Mouse (Mus musculus) hindlimb bud, embryonic 11.5 days (tissue): ENCODE measurements at regions not wholly inside any gene's neighbourhood (a gene's known extent, or its start where the extent isn't known, plus 50 kb on each side); places are given as distances from the start of the nearest gene placed in this dataset.

ENCODE experiments used
- DNase-seq: peaks from one replicate; pipeline ENCODE4 v3.0.0-alpha.2; 2012; ENCODE audit warnings: low read depth, low spot score; ENCODE audit errors: extremely low spot score

DNA sequence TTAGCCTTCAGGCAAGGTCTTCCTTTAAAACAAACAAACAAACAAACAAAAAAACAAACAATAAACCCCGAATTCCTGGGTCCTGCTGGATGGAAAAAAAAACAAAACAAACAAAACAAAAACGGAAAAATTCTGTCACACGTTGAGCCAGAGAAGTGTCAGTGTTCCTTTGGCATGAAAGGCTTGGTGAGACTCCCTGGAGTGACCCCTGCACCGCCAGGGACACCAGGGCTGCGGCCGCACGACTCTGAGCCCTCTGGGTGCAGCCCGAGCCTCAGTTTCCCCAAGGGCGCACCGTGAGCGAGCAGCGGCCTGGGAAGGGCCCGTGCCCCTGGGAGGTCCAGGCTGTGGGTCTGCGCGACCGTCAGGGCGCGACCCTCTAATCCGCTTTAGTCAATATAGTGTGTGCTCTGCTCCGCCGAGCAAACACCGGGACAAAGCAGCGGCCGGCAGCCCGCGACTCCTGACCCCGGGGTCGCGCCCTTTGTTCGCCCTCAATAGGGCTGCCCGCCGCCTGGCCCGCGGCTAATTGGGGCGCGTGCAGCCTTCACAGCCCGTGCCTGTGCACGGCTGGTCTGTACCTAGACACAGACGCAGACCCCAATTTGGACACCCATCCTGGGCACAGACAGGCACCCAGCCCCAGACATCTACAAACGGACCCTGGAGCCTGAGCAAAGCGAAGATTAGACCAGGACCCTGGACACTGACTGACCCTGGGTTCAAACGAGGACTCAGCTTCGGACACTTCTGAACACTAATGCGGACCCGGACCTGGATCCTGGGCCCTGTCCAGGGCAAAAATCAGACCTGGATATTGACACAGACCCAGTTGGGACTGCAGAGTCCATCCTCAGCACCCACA lies 74.0 kb upstream of the Ppara start:
- no peak for DNase-seq

DNA sequence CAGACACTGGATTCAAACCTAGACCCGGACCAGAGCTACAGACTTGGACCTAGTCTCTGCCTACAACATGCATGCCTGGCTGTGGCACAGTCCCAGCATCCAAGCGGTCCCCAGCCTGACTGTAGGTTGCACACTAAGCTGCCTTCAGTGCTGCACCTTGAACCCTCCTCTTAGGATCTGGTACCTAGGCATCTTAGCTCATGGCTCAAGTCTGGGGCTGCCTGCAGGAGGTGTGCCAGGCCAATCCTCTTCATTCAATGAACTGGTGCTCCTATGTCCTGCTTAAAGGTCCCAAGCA lies 73.4 kb upstream of the Ppara start:
- no peak for DNase-seq

DNA sequence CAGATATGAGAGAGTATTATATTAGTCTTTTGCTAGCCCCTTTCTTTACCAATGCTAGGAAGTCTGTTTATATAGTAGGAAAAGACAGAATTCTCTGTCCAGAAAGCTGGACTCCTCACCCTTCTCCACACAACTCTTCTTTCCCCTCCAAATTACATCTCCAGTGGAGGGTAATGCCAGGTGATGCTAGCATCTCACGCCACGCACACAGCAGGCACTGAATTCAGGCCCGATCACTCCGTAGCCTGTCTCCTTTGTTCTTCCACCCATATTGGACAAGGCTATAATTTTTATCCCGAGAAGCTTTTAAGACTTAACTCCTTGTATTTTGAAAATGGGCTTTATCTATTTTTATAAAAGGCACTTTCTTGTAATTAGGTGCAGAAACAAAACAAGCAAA lies 73.0 kb upstream of the Ppara start:
- no peak for DNase-seq

DNA sequence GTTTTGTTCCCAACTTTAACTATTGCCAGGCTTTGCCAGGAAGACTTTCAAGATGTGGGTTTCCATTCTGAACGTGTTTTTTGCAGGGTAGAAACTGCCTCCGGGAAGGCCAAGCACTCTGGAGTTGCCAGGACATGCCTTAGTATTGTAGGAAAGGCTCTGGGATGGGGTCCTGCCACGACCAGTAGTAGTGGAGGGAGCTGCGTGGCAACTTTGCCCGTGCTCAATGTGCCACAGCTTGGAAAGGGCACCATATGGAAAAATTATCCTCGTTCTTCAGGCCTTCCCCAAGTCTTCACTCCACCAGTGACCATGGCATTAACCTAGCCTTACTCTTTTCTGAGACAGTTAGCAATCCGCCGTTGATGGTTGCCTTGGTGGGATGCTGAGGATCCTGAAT lies 72.5 kb upstream of the Ppara start:
- DNase-seq, result no peak

DNA sequence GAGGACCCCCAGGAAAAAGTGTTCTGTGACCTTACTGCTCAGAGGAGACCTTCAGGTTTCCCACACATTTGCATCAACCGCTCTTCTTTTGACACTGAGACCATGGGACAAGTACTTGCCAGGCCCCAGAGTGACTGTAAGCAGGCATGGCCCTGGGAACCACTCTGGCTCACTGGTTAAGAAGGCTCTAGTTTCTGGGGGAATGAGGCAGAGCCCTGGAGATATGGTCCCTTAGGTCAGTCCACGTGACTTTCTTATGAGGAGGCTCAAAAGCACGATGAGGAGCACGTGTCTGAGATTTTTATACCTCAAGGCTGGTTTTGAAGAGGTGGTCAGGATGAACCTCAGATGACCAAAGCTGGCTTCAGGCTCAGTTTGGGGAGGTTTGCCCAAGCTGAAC lies 72.1 kb upstream of the Ppara start:
- DNase-seq, result no peak

DNA sequence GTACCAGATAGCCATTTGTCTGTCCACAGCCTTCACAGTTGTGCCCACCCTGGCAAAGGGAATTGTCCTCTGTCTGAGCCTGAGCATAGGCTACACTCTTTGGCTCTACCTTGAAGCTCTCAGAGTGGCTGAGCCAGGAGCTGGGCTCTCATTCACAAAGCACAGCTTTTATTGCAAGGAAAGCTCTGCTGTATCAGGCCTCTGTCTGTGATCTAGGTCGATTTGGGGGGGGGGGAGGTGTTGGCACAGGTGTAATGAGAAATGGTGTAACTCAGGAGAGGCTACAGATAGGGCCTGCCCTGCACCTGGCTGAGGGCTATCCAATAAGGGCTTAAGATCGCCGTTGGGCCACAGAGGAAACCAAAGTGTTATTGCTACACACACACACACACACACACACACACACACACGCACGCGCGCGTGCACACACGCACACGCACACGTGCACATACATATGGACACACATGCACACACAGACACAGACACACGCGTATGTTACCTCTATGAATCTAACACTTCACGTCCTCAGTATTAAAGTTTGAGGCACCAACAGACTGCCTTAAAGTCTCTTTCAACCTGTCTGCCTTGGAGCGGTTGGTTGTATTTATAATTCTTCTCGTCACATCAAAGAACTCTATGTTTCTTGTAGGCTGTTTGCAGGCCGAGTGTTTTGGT lies 70.9 kb upstream of the Ppara start:
- DNase-seq, result no peak

DNA sequence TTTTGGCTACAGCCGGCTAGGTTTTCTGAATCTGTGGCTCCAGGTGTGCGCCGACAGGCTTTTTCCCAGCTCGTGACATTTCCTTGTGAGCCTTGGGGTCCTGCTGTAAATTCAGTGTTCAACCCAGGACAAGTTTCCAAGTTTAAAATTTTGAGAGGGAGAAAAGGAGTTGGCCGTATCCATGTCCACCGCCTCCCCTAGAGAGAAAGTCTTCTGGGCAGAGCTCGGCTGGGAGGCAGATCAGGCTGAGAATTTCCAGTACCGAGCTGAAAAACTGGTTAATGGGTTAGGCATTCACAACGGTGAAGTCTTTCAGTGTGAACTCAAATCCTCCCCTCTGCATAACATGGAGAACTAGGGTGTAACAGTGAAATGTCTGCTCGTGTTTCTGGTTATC lies 70.4 kb upstream of the Ppara start:
- no peak for DNase-seq

DNA sequence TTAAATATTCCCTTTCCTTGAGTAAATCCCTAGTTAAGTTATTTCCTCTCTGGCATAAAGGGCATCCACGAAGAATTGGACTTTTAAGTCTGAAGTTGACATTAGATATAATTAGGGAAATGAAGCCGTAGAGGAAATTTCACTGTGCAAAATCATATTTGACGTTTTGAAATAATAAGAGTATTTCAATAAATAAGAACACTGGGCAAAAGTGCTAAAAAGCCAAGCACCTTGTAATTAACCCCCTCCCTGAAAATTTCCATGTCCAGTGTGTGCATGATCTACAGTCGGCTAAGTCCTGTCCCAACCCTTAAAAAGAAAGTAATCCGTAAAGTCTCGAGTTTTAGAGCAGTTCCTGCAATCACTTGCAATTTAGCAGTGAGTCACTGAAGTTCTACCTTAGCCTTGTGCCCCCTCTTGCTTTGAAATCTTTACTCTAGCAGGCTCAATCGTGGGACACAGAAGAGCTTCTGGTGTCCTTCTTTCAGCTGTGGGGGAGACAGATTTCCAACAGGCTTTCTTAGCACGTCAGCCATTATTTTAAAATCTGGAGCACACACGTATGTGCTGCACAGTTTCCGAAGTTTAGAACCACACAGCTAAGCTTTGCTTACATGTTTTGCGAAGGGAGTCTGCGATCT lies 69.5 kb upstream of the Ppara start:
- no peak for DNase-seq

DNA sequence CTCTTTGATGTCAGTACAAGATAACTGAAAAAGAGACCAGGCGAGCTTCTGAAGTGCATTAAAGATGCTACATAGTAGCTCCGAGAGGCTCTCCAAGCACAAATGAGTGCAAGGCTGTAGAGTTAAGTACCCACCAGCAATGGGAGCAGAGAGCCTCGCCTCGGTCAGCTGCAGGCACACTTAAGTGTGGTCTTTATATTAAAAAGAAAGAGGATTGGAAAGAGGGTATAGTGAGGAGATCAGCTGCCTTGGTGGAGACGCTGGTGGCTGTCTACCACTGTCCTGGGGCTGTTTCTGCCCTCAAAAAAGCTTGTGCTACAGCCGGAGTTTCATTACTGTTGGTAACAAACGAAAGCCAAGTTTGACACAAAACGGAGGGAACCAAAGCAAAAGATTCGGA lies 68.3 kb upstream of the Ppara start:
- DNase-seq, result no peak

DNA sequence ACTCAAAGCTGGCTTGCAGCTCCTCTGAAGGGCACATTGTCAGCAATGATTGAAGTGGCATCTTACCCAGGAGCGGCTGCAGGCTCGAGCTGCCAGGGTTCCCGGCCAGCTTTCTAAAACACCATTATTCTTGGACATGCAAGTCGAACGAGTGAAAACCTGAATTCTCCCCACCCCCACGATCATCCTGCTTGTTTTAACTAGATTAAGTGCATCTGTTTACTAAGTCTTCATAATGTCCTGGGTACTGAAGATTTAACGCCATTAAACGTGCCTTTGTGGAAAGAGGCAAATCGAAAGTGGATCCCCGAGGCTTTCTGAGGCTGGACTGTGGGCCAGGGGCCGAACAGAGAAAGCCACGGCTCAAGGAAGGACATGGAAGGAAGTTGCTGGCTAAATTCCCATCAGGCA lies 67.4 kb upstream of the Ppara start:
- DNase-seq, result no peak

DNA sequence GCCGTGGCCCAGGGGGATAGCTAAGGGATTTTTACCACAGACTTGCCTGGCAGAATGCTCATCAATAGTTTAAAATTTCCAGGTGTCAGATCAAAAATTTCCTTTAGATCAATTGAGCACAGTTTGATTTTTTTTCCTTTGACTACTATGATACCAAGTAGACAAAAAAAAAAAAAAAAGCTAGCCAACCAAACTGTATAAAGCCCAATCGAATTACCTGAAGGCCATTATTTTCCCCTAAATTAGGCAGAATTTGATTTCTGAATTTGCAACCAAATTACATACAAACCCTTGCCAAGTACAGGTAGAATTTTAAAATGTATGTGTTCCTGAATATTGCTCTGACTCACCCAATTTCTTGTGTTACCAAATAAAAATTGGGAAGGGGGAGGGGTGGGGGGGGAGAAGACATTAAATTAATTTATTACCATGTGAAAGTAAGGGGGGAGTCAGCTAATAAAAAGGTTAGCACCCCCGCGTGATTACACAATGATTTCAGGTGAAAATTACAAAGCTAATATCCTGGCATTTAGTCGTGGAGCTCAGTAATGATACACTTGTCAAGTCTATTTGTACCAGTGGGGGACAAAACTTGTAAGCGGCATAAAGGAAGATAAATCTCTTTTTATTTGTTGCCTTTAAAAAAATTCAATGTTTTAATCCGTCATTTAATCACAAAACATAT lies 66.7 kb upstream of the Ppara start:
- DNase-seq, result no peak

DNA sequence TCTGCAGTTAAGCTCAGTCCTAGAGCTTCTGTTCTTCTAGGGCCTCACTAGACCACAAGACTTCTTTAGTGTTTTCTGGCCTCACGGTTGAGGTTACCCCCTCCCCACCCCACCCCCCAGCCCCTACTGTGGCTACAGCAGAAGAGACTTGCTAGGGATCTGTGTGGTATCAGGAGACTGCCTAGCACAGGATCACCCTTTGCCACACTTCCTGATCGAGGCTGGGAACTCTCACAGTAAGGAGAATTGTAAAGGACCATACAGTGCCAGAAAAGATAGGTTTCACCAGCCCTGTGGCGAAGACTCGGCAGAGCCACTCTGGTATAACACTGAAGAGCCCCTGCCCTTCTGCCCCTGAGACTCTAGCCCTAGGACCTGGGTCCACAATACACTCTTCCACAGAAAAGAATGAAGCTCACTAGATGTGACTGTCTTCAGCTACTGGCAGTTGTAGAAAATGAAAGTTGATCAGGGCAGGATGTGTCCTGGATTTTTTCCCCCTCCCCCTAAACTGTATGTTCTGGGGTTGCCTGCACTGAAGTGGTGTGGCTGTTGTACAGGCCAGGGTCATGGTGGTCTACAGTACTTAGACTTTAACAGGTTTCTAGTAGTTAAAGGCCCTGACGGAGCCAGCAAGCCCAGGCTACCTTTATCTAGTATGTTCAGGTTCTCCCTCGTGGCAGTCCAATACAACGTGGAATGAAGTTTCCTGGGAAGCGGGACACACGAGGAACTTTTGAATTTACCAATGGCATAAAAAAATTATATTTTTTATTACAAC lies 65.7 kb upstream of the Ppara start:
- DNase-seq, result no peak

DNA sequence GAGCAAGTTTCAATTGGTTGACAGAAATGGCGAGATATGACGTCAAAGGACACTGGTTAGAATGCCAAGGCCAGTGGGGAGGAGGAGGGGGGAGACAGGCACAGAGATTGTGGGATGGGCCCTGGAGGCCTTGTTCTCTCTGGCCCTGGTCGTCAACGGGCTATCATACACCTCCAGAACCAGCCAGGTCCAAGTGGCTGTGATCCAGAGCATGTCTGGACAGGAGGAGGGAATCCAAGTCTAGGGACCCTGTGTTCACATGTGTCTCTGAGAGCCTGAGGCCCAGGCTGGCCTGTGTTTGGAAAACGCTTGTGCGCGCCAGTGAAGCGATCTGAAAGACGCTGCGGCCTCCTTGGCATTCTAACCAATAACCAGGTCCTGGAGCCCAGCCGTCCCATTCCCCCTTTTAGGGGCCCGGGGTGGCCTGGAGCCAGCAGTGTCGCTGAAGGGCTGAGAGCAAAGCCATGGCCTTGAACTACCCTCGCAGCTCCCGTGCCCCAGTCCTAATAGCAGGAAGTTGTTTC lies 65.1 kb upstream of the Ppara start:
- DNase-seq, result no peak

DNA sequence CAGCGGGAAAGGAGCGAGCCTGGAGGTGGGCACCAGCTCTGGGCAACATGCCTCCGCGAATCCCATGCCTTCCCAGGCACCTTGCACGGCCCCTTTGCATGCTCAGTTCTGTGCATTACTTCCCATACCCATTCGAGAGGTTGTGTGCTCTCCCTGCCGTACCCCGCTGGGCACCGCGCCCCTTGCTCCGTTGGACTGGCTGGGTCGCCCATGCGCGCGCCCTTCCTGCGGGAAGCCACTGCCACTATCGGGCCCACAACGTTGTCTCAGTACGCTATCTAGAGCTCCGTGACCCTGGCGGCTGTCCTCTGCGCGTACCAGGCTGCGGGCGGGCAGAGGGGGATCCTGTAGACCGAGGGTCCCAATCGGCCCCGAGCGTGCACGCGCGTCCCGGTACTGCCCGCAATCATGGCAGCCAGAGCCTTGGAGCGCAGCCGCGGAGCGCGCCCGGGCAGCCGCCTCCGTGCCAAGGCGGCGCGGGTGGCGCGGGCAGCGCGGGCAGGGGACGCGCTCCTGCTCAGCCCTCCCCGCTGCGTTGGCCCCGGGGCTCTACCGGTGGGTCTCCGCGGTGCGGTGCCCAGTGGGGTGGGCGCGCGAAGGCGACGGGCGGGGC lies 64.5 kb upstream of the Ppara start:
- DNase-seq, result no peak

DNA sequence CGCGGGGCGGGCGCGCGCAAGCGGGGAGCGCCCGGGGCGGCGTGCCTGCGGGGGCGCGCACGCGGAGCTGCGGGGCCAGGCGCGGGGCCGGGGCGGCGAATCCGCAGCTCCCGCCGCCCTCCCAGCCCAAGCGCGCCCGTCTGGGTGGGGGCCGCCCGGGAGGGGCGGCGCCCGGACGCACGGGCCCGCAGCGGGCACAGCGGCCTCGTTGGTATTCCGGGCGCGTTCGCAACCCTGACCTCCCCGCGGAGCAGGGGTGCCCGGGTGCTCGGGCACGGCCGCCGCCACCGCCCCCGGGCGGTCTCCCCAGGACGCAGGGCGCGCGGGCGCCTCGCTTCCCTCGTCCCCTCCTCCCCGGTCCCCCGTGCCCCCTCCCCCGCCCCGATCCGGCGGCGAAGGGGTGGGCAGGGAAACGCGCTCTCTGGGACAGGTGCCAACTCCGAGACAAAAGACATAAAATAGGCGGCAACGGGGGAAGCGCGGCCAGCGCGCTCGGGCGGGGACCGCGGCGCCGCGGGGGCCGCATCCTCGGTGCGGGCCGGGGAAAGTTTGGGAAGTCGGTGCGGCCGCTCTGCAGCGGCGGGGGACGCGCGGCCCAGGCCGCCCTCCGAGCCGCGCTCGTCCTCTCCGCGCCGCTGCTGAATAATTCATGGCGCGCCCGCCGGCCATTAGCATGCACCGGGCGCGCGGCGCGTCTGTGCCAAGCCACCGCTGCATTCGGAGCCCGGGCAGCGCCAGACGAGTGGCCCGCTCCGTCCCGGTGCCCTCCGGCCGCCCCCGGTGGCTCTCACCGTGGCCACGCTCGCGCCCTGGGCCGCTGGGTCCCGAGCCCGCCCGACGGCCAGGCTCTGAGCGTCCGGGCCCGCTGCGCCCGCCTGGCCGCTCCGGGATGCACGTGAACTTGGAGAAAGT lies 63.7 kb upstream of the Ppara start:
- DNase-seq, result no peak

DNA sequence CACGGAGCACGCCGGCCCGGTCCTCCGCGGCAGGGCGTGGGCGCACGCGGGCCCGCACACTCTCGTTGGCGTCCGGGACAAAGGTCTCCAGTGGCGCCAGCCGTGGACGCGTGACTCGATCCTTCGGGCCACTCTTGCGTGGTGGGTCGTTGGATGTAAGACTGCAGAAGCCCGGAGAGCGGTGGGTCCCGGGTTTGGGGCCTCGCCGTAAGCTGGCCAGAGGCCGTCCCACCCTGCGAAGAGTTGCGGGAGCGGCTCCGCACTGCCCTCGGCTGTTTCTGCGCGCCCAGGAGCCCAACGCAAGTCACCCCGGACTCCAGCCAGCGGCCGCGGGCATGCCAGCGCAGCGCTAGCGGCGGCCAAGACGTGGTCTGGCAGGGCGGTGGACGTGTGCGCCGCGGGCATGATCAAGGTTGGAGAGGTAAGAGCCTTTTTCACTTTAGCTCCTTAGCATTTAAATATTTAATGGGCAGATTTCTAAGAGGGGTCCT lies 63.0 kb upstream of the Ppara start:
- DNase-seq, result no peak

DNA sequence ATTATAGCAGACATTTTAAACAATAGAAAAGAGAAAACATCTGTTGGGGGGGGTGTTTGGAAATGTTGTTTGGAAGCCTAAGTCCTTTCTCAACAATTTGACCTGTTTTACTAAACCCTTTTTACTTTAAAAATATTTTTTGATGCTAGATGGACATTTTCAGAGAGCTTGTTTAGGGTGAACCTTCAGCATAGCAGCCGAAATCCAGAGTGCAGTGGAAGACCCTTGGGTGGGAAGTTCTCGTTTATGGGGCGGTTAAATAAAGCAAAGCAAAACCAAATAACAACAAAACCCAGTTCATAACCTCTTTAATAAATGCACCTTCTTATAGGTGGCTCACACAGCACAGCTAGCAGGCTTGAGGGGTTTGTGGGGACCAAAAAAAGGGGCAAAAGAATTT lies 62.4 kb upstream of the Ppara start:
- no peak for DNase-seq

DNA sequence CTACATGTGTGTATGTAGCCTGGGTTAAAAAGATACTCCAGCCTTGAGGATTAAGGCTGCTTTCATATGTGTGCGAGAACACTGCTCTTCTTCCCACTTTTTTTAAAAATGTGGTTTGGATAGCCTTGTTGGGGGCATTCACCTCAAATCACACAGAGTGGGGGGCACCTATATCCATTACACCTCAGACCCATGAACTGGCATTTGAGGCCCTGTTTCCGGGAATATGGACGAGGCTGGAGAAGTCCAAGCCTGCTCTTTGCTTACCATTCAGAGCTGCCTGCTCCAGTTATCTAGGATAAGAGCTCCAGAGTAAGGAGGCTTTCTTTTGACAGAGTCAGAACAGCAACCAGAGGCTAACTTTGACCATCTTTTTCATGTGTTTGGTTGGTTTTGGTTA lies 61.9 kb upstream of the Ppara start:
- DNase-seq, result no peak

DNA sequence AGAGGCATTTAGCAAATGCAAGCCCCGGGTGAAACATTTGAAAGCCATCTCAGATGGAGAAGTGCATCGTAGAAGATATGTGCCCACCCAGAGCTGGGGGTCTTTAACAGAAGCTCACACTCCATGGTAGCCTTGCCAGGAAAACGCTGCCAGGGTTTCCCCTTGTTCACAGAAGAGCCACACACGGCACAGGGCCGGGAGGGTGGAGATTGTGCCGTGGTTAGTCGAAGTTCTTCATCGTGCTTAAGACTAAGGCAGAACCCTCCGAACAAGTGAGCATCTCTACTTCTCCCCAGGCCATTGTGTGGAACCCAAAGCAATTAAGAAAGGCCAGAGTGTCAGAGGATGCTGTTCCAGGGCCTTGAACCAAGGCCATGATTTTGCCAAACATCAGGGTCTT lies 61.3 kb upstream of the Ppara start:
- DNase-seq, result no peak
